Mouse (Mus musculus) left cerebral cortex, adult 2 months (tissue): ENCODE results near the gene Eya2. TPM values are rescaled to one million over a fixed set of nuclear protein-coding genes. Genes with fewer than 3 reads are reported as not detected.

Source experiments
- DNase-seq, 2 experiments: peaks; one replicate each; pipeline ENCODE4 v3.0.0; 2021 to 2022; ENCODE audit warnings: low spot score in 2 of 2, mixed read lengths in 1 of 2; ENCODE audit errors: extremely low spot score in 1 of 2
- H3K27ac ChIP-seq: fragments of 200-600 bp; 2 replicates; pipeline ENCODE4 v1.8.1; 2022
- H3K4me3 ChIP-seq: fragments of 200-600 bp; 2 replicates; pipeline ENCODE4 v1.8.1; 2022
- CTCF ChIP-seq: fragments of 200-600 bp; IDR thresholded peaks from 2 replicates; pipeline ENCODE4 v1.8.1; 2022; ENCODE audit warnings: antibody characterized with exemption, mild to moderate bottlenecking, moderate library complexity
- intact Hi-C: fragments of 180-260 bp; cut with DNase I; formaldehyde crosslinking; loops from one replicate; pipeline ENCODE4 v1.15.1; 2025
- total RNA-seq, 2 experiments: library from RNA; stranded (reverse); gene quantifications; 2 replicates each; pipeline ENCODE4 v1.2.3; 2021

Eya2 gene
- total RNA-seq, 2 experiments from 2014 or later, result 2.7 to 3.4 TPM

- DNase-seq, result no peak
- Histone ChIP-seq H3K4me3 (no peak overlapping the region), H3K27ac (peak overlapping the region; percentile 88)
- intact Hi-C loops, result loop anchor here (2.0 to 5.0 kb wide), 2 partner anchors 64 to 229 kb away; no protein-coding TSS in a partner anchor
- TF ChIP-seq CTCF, result no peak
Measured at GRCm38 (mm10) chr2:165818570-165818969, 223.7 kb downstream of the Eya2 start.

- no peak overlapping the region for H3K4me3 ChIP-seq
- H3K27ac ChIP-seq, result peak overlapping the region; percentile 88
- intact Hi-C loops, result loop anchor here (1.0 to 5.0 kb wide), 3 partner anchors 64 to 228 kb away; no protein-coding TSS in a partner anchor
- peak; percentile 90 for TF ChIP-seq CTCF
- DNase-seq, result peak; percentile 67
Measured at GRCm38 (mm10) chr2:165818985-165819948, 224.4 kb downstream of the Eya2 start.

DNA sequence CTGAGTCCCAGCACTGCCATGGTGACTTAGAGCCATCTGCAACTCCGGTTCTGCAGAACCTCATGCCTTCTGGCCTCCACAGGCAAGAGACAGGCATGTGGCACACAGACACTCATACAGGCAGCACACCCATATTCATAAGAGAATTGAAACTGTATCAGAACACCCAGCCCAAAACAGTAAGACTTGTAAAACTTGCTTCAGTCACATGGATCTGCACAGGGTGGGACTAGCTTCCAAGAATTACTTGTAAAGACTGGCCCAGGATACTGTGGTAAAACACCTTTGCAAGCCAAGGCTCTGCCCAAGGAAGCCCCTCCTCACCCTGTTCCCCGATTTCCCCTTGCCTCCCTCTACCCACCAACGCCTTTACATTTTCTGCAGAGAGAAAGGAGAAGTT lies 225.2 kb downstream of the Eya2 start:
- intact Hi-C loops, result no loop called here
- Histone ChIP-seq H3K27ac (peak overlapping the region; percentile 88), H3K4me3 (no peak overlapping the region)
- DNase-seq, result no peak
- TF ChIP-seq CTCF, result no peak

DNA sequence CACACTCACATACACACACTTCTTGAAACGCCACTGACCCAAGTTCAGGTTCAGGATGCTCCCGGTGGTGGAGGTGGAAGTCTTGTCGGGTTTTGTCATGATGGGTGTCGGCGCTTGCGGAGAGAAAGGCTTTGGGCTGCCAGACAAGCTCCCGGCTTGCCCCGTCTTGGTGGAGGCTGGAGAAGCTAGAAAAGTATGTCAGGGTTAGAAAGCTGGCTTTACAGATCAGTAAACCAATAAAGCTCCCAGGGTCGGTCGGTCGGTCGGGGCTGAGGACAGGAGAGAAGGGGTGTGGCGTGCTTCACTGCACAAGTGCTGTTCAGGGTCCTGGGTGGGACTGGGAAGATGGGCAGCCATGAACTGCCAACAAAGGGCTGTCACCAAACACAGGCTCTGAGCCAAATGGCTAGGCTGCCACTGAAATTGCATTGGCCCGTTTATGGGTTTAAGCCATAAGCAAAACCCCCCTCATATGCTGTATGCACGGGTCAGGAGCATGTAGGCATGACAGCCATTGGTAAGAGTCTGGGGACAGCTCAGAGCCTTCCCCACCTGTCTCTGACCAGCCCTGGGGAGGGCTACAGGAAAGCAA lies 225.8 kb downstream of the Eya2 start:
- H3K4me3 ChIP-seq, result no peak overlapping the region
- TF ChIP-seq CTCF, result no peak
- intact Hi-C loops, result no loop called here
- no peak for DNase-seq
- peak overlapping the region; percentile 88 for H3K27ac ChIP-seq

Other genes starting within 250 kb of the Eya2 start
- not detected for gene Zfp663, start 226.3 kb upstream of the Eya2 start, total RNA-seq
- 10 to 100 TPM; 15.4 to 18.2 TPM for gene Zfp334, start 206.8 kb upstream of the Eya2 start, total RNA-seq
- gene Ocstamp, start 194.6 kb upstream of the Eya2 start, total RNA-seq, result not detected
- 10 to 100 TPM; 12.0 to 18.6 TPM for gene Slc13a3, start 121.8 kb upstream of the Eya2 start, total RNA-seq
- gene Trp53rka, start 101.7 kb upstream of the Eya2 start, total RNA-seq, result 10 to 100 TPM; 21.5 to 22.0 TPM
- gene Slc2a10, start 91.2 kb upstream of the Eya2 start, total RNA-seq, result 1 to 10 TPM; 1.2 TPM